Mouse (Mus musculus) embryonic fibroblast, embryonic 13.5 days (primary cell): ENCODE data around the gene Tmprss5.

Source experiments
- CTCF ChIP-seq: IDR thresholded peaks from 2 replicates; pipeline ENCODE4 v1.5.1; 2011; ENCODE audit warnings: mild to moderate bottlenecking, control low read depth, low read length, moderate library complexity, borderline replicate concordance; ENCODE audit not compliant: insufficient read depth
- POLR2A ChIP-seq: IDR thresholded peaks from 2 replicates; pipeline ENCODE4 v1.6.1; 2011; ENCODE audit warnings: low read depth, mild to moderate bottlenecking, control low read depth, low read length, moderate library complexity

DNA sequence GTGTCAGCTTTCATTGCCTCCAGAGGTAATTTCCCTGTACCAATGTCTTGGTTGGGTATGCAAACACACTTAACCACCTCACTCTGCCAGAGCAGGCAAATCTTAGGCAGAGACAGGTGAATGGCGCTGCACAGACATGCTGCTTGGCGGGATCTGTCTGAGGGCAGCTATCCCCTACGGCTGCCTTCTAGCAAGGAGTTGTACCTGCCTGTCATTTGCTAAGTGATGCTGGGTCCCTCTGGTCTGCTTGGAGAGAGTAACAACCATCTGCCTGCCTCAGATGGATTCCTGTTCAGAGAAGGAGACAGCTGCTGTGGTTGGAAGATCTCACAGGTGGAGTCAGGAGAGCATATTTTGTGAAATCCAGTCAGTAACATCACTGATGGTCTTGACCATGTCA is 62.8 kb downstream of the Tmprss5 start:
- no peak for TF ChIP-seq CTCF
- TF ChIP-seq POLR2A: no peak
